Mouse (Mus musculus) stomach, postnatal 0 days (tissue): ENCODE results near the gene Ggct. TPM values are rescaled to one million over a fixed set of nuclear protein-coding genes. Genes with fewer than 3 reads are reported as not detected.

ENCODE experiments used
- ATAC-seq: fragments of 200-750 bp; cut with Nextera tagmentation; 2 replicates; pipeline ENCODE4 v1.8.0; 2017; ENCODE audit not compliant: low FRiP score, low TSS enrichment
- DNase-seq: peaks from one replicate; pipeline ENCODE4 v3.0.0-alpha.2; 2016; ENCODE audit warnings: low spot score
- H3K27ac ChIP-seq: fragments of 300-500 bp; sonication (generic); replicated peaks from 2 replicates; pipeline ENCODE4 v1.5.1; 2014; ENCODE audit warnings: mild to moderate bottlenecking, control low read depth
- H3K27me3 ChIP-seq: fragments of 300-500 bp; sonication (generic); 2 replicates; pipeline ENCODE4 v1.6.1; 2014; ENCODE audit warnings: low read length; ENCODE audit not compliant: control insufficient read depth, insufficient read depth
- H3K36me3 ChIP-seq: fragments of 300-500 bp; sonication (generic); 2 replicates; pipeline ENCODE4 v1.6.1; 2014; ENCODE audit warnings: low read length, mixed read lengths; ENCODE audit not compliant: control insufficient read depth, insufficient read depth
- H3K4me1 ChIP-seq: fragments of 300-500 bp; sonication (generic); replicated peaks from 2 replicates; pipeline ENCODE4 v1.6.1; 2014; ENCODE audit warnings: antibody characterized with exemption; ENCODE audit not compliant: control insufficient read depth, insufficient read depth
- H3K4me2 ChIP-seq: fragments of 300-500 bp; sonication (generic); replicated peaks from 2 replicates; pipeline ENCODE4 v1.6.1; 2014; ENCODE audit warnings: low read depth, mild to moderate bottlenecking, control low read depth, moderate library complexity
- H3K4me3 ChIP-seq: fragments of 300-500 bp; sonication (generic); 2 replicates; pipeline ENCODE4 v1.5.1; 2014; ENCODE audit warnings: low read depth, low read length, control low read depth
- H3K9ac ChIP-seq: fragments of 300-500 bp; sonication (generic); 2 replicates; pipeline ENCODE4 v1.6.1; 2014; ENCODE audit warnings: mild to moderate bottlenecking, low read length, control low read depth, mixed read lengths
- H3K9me3 ChIP-seq: fragments of 300-500 bp; sonication (generic); 2 replicates; pipeline ENCODE4 v1.6.1; 2016; ENCODE audit warnings: low read length; ENCODE audit not compliant: control insufficient read depth
- CTCF ChIP-seq: IDR thresholded peaks from 2 replicates; pipeline ENCODE4 v1.5.1; 2016; ENCODE audit warnings: antibody characterized with exemption, low read depth, mild to moderate bottlenecking, moderate library complexity
- EP300 ChIP-seq: optimal IDR thresholded peaks from 2 replicates; pipeline ENCODE3; 2016; ENCODE audit warnings: antibody characterized with exemption
- WGBS: fragments of 180-500 bp; shearing (Covaris S2); extraction: QIAGEN DNeasy Blood & Tissue Kit; methylation state at CpG from one replicate; pipeline ENCODE4 v1.1.7; 2014; 5-methylcytosine and 5-hydroxymethylcytosine counted together
- polyA plus RNA-seq: library from polyadenylated mRNA; unstranded; fragments of >200 nt; fragmentation: Nextera tagmentation; extraction: Ambion mirVana; gene quantifications from 2 replicates; pipeline ENCODE4 v1.2.1, GENCODE M21; 2015

Gene Ggct
- polyA plus RNA-seq: 9.0 and 9.3 TPM in 2 replicates

DNA sequence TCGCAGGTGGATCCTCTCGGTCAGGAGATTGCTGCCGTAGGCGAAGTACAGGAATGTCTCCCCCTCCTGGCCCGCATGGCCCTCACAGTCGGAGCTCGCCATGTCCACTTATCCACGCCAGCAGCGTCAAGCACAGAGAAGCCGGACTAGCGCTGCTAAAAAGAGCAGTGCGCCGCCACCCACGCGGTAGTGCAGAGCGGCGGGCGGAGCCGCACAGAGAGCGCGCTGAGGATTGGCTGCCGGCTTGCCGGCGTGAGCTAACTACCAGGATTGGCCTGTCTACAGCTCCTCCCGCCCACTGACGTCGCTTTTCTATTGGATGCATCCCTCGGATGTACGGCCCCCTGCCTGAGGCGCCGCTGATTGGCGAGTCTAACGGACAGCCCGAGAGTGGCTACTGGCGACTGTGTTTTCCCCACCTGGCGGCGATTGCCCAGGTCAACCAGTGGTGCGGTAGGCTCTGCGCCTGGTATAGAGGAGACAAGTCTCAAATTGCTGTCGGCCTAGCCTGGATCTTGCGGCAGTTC, at the start of gene Ggct:
Ggct (minus strand) TSS at position 217 of the 527 bp plus-strand sequence.
- Histone ChIP-seq H3K36me3 (no peaks in the 10 kb centered on the region), H3K27me3 (no peaks in the 10 kb centered on the region), H3K9ac (peak within 1 kb of the TSS; percentile 50), H3K4me1 (no peaks in the 10 kb centered on the region), H3K9me3 (no peaks in the 10 kb centered on the region), H3K4me3 (peak within 1 kb of the TSS; percentile 46), H3K27ac (0 out of 2 replicates have a peak within 1 kb of the TSS, but pooled peaks have one; percentile 24), H3K4me2 (peak within 1 kb of the TSS; percentile 89)
- ATAC-seq (peak; percentile 100), DNase-seq (peak; percentile 98)
- peak; percentile 79 for TF ChIP-seq CTCF
- TF ChIP-seq EP300: no peak
- under 1% methylated on average over 41 of the region's 41 CpGs for WGBS

GRCm38 (mm10) chr6:55040031-55040430, 47.3 kb upstream of the Ggct start:
- Histone ChIP-seq H3K4me2 (no peak overlapping the region), H3K27me3 (no peaks in the 10 kb centered on the region), H3K27ac (no peak overlapping the region), H3K4me1 (no peaks in the 10 kb centered on the region; the same call in 1 of the 2 replicates), H3K9ac (no peak overlapping the region), H3K4me3 (no peak overlapping the region), H3K36me3 (no peaks in the 10 kb centered on the region), H3K9me3 (no peaks in the 10 kb centered on the region)
- ATAC-seq (no peak), DNase-seq (no peak)
- 69% methylated on average over 1 of the region's 1 CpGs for WGBS
- no peak for TF ChIP-seq CTCF
- no peak for TF ChIP-seq EP300

- Histone ChIP-seq H3K9me3 (no peaks in the 10 kb centered on the region), H3K36me3 (no peaks in the 10 kb centered on the region), H3K4me3 (no peak overlapping the region), H3K9ac (no peak overlapping the region), H3K4me2 (peak overlapping the region; percentile 72), H3K27ac (no peak overlapping the region), H3K27me3 (no peaks in the 10 kb centered on the region), H3K4me1 (no peaks in the 10 kb centered on the region; the same call in 1 of the 2 replicates)
- DNase-seq (no peak), ATAC-seq (no peak)
- 71% methylated on average over 6 of the region's 6 CpGs for WGBS
- no peak for TF ChIP-seq EP300
- TF ChIP-seq CTCF: no peak
Observed at GRCm38 (mm10) chr6:55039446-55039783, 46.7 kb upstream of the Ggct start.

DNA sequence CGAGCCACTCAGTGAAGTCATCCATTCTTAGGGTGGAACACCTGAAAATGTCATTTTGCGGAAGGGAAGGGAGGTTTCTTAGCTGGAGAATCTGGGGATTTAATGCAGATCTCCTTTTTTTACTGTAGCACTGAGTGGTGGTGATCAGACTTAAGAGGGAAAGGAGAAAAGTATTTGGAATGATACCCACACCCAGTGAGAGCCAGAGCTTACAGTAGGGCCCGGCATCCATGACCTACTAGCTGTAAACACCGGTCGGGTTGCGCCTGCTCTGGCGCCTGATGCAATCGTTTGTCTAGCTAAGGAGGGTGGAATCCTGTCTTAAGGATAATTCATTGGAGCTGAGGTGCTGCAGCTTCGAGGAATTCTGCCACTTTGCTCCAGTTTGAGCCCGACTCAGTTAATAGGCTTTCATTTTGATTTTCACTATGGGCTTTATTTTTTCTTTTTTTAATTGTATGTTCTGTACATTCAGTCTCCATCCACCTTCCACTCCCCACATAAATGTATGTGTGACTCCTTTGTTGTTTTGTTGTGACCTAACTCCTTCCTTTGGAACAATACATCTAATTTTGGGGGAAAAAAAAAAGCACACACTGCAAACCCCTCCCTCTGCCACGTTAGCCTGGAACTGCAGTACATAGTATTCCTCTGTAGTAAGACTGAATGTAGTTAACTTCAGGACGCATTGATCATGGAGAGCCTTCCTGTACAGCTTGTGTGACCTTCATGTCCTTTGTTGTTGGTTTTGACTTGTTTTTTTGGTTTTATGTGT, 46.1 kb upstream of the Ggct start:
- no peaks in the 10 kb centered on the region for H3K9me3 ChIP-seq
- H3K27me3 ChIP-seq: no peaks in the 10 kb centered on the region
- H3K36me3 ChIP-seq: no peaks in the 10 kb centered on the region
- ATAC-seq (no peak), DNase-seq (peak; percentile 45)
- H3K4me2 ChIP-seq: peak overlapping the region; percentile 72
- H3K4me1 ChIP-seq: no peaks in the 10 kb centered on the region; the same call in 1 of the 2 replicates
- H3K4me3 ChIP-seq: peak overlapping the region; percentile 91
- H3K9ac ChIP-seq: peak overlapping the region; percentile 89
- H3K27ac ChIP-seq: peak overlapping the region; percentile 97
- TF ChIP-seq CTCF (no peak), EP300 (no peak)
- 2% methylated on average over 12 of the region's 12 CpGs for WGBS

- peak; percentile 89 for DNase-seq
- WGBS: under 1% methylated on average over 69 of the region's 87 CpGs
Observed at GRCm38 (mm10) chr6:55037799-55038670, 45.3 kb upstream of the Ggct start, which contains the start of gene Gars. TSS of gene Gars (plus strand) at chr6:55038007.

More at GRCm38 (mm10) chr6:55037799-55038670, 45.3 kb upstream of the Ggct start, which contains the start of gene Gars:
- Histone ChIP-seq H3K9ac (peak within 1 kb of the TSS; percentile 89), H3K4me2 (peak within 1 kb of the TSS; percentile 72), H3K9me3 (no peaks in the 10 kb centered on the region), H3K4me3 (peak within 1 kb of the TSS; percentile 91), H3K36me3 (no peaks in the 10 kb centered on the region), H3K27me3 (no peaks in the 10 kb centered on the region), H3K4me1 (no peaks in the 10 kb centered on the region; the same call in 1 of the 2 replicates), H3K27ac (peak within 1 kb of the TSS; percentile 97)
- TF ChIP-seq EP300: no peak
- TF ChIP-seq CTCF: no peak; the same call in 1 of the 2 replicates
- peak; percentile 96 for ATAC-seq
